Mouse (Mus musculus) hindbrain, embryonic 16.5 days (tissue): Measurements from ENCODE around the gene Ube2h. TPM values are rescaled to one million over a fixed set of nuclear protein-coding genes. Genes with fewer than 3 reads are reported as not detected.

Source experiments
- ATAC-seq: fragments of 200-750 bp; cut with Nextera tagmentation; 2 replicates; pipeline ENCODE4 v1.8.0; 2017; ENCODE audit warnings: moderate TSS enrichment, moderate library complexity
- H3K27ac ChIP-seq: fragments of 300-500 bp; sonication (generic); 2 replicates; pipeline ENCODE4 v1.5.1; 2014; ENCODE audit warnings: low read depth, mild to moderate bottlenecking, control low read depth, low read length, moderate library complexity
- H3K27me3 ChIP-seq: fragments of 300-500 bp; sonication (generic); replicated peaks from 2 replicates; pipeline ENCODE4 v1.6.1; 2014; ENCODE audit warnings: low read length; ENCODE audit not compliant: control insufficient read depth, insufficient read depth
- H3K36me3 ChIP-seq: fragments of 300-500 bp; sonication (generic); 2 replicates; pipeline ENCODE4 v1.6.1; 2014; ENCODE audit warnings: mild to moderate bottlenecking, low read length, moderate library complexity, mixed read lengths; ENCODE audit not compliant: control insufficient read depth, insufficient read depth
- H3K4me1 ChIP-seq: fragments of 300-500 bp; sonication (generic); 2 replicates; pipeline ENCODE4 v1.6.1; 2014; ENCODE audit warnings: low read depth, low read length; ENCODE audit not compliant: control insufficient read depth, insufficient read depth
- H3K4me2 ChIP-seq: fragments of 300-500 bp; sonication (generic); 2 replicates; pipeline ENCODE4 v1.6.1; 2014; ENCODE audit warnings: mild to moderate bottlenecking, low read length, control low read depth, moderate library complexity
- H3K4me3 ChIP-seq: fragments of 300-500 bp; sonication (generic); 2 replicates; pipeline ENCODE4 v1.5.1; 2014; ENCODE audit warnings: mild to moderate bottlenecking, low read length, control low read depth, moderate library complexity
- H3K9ac ChIP-seq: fragments of 300-500 bp; sonication (generic); 2 replicates; pipeline ENCODE4 v1.6.1; 2014; ENCODE audit warnings: low read depth, mild to moderate bottlenecking, control low read depth, low read length, moderate library complexity
- H3K9me3 ChIP-seq: fragments of 300-500 bp; sonication (generic); 2 replicates; pipeline ENCODE4 v1.6.1; 2014; ENCODE audit warnings: mild to moderate bottlenecking, low read length, moderate library complexity; ENCODE audit not compliant: control insufficient read depth
- WGBS: fragments of 180-500 bp; shearing (Covaris S2); extraction: QIAGEN DNeasy Blood & Tissue Kit; methylation state at CpG from one replicate; pipeline ENCODE4 v1.1.7; 2014; 5-methylcytosine and 5-hydroxymethylcytosine counted together
- polyA plus RNA-seq: library from polyadenylated mRNA; unstranded; fragments of >200 nt; fragmentation: Nextera tagmentation; extraction: Ambion mirVana; gene quantifications from 2 replicates; pipeline ENCODE4 v1.2.1, GENCODE M21; 2015

Ube2h gene
- polyA plus RNA-seq, 1 experiment from 2014 or later = 53.1 TPM

- Histone ChIP-seq H3K4me1 (no peaks in the 10 kb centered on the region), H3K9me3 (no peaks in the 10 kb centered on the region), H3K27ac (no peak overlapping the region), H3K36me3 (0 out of 2 replicates have a peak, but pooled peaks cover 2% of the 10 kb centered on the region), H3K4me3 (no peak overlapping the region), H3K4me2 (no peak overlapping the region), H3K9ac (no peak overlapping the region), H3K27me3 (no peaks in the 10 kb centered on the region)
- no peak for ATAC-seq
- 85% methylated on average over 2 of the region's 2 CpGs for WGBS
These were observed 75.4 kb downstream of the Ube2h start for GRCm38 (mm10) chr6:30228921-30229320.

- Histone ChIP-seq H3K27me3 (no peaks in the 10 kb centered on the region), H3K36me3 (no peaks in the 10 kb centered on the region), H3K4me1 (no peaks in the 10 kb centered on the region), H3K9ac (no peak overlapping the region), H3K9me3 (no peaks in the 10 kb centered on the region), H3K27ac (no peak overlapping the region), H3K4me2 (no peak overlapping the region), H3K4me3 (no peak overlapping the region)
- ATAC-seq = no peak
- WGBS = 72% methylated on average over 5 of the region's 5 CpGs
These were observed 76.0 kb downstream of the Ube2h start for GRCm38 (mm10) chr6:30228353-30228752.

GRCm38 (mm10) chr6:30226971-30227700, 77.2 kb downstream of the Ube2h start:
- Histone ChIP-seq H3K4me1 (no peaks in the 10 kb centered on the region), H3K4me2 (no peak overlapping the region), H3K9me3 (no peaks in the 10 kb centered on the region), H3K36me3 (no peaks in the 10 kb centered on the region), H3K27me3 (no peaks in the 10 kb centered on the region), H3K9ac (no peak overlapping the region), H3K4me3 (no peak overlapping the region), H3K27ac (no peak overlapping the region)
- 81% methylated on average over 7 of the region's 7 CpGs for WGBS
- no peak for ATAC-seq

GRCm38 (mm10) chr6:30224693-30225092, 79.6 kb downstream of the Ube2h start:
- Histone ChIP-seq H3K4me3 (no peak overlapping the region), H3K9ac (no peak overlapping the region), H3K27me3 (no peaks in the 10 kb centered on the region), H3K36me3 (peaks cover 6% of the 10 kb centered on the region), H3K9me3 (no peaks in the 10 kb centered on the region), H3K4me1 (no peaks in the 10 kb centered on the region), H3K27ac (no peak overlapping the region), H3K4me2 (no peak overlapping the region)
- no peak for ATAC-seq
- WGBS = 89% methylated on average over 1 of the region's 1 CpGs

GRCm38 (mm10) chr6:30222321-30222720, 82.0 kb downstream of the Ube2h start:
- H3K9me3 ChIP-seq = no peaks in the 10 kb centered on the region
- H3K4me2 ChIP-seq = no peak overlapping the region
- WGBS = 33% methylated on average over 1 of the region's 1 CpGs
- no peak overlapping the region for H3K27ac ChIP-seq
- H3K4me1 ChIP-seq = no peaks in the 10 kb centered on the region
- no peak overlapping the region for H3K9ac ChIP-seq
- peaks cover 10% of the 10 kb centered on the region for H3K36me3 ChIP-seq
- no peak overlapping the region for H3K4me3 ChIP-seq
- no peaks in the 10 kb centered on the region for H3K27me3 ChIP-seq
- no peak for ATAC-seq

GRCm38 (mm10) chr6:30217581-30217980, 86.8 kb downstream of the Ube2h start:
- Histone ChIP-seq H3K9ac (no peak overlapping the region), H3K36me3 (peaks cover 10% of the 10 kb centered on the region), H3K4me1 (no peaks in the 10 kb centered on the region), H3K9me3 (no peaks in the 10 kb centered on the region), H3K27ac (no peak overlapping the region), H3K4me2 (no peak overlapping the region), H3K27me3 (no peaks in the 10 kb centered on the region), H3K4me3 (no peak overlapping the region)
- WGBS = 96% methylated on average over 3 of the region's 3 CpGs
- no peak for ATAC-seq

GRCm38 (mm10) chr6:30212468-30212867, 91.9 kb downstream of the Ube2h start:
- Histone ChIP-seq H3K27me3 (no peaks in the 10 kb centered on the region), H3K4me1 (no peaks in the 10 kb centered on the region), H3K36me3 (no peaks in the 10 kb centered on the region; the same call in none of the 2 replicates), H3K9me3 (no peaks in the 10 kb centered on the region), H3K4me3 (no peak overlapping the region), H3K4me2 (no peak overlapping the region), H3K27ac (no peak overlapping the region), H3K9ac (no peak overlapping the region)
- WGBS = 93% methylated on average over 8 of the region's 8 CpGs
- ATAC-seq = no peak

GRCm38 (mm10) chr6:30211641-30212455, 92.5 kb downstream of the Ube2h start:
- no peak for ATAC-seq
- Histone ChIP-seq H3K4me1 (no peaks in the 10 kb centered on the region), H3K27me3 (no peaks in the 10 kb centered on the region), H3K36me3 (no peaks in the 10 kb centered on the region; the same call in none of the 2 replicates), H3K4me2 (no peak overlapping the region), H3K4me3 (no peak overlapping the region), H3K9me3 (no peaks in the 10 kb centered on the region), H3K9ac (no peak overlapping the region), H3K27ac (no peak overlapping the region)
- WGBS = 67% methylated on average over 16 of the region's 16 CpGs

GRCm38 (mm10) chr6:30210788-30211187, 93.6 kb downstream of the Ube2h start:
- Histone ChIP-seq H3K4me1 (peaks cover 1% of the 10 kb centered on the region), H3K36me3 (no peaks in the 10 kb centered on the region; the same call in none of the 2 replicates), H3K9me3 (no peaks in the 10 kb centered on the region), H3K4me2 (no peak overlapping the region), H3K4me3 (no peak overlapping the region), H3K27me3 (no peaks in the 10 kb centered on the region), H3K27ac (no peak overlapping the region), H3K9ac (no peak overlapping the region)
- WGBS = 36% methylated on average over 5 of the region's 5 CpGs
- peak; percentile 46 for ATAC-seq
